Mouse (Mus musculus): ENCODE data around the gene Ttc7b. TPM values are rescaled to one million over a fixed set of nuclear protein-coding genes. Genes with fewer than 3 reads are reported as not detected.

Gene Ttc7b
- total and polyA plus RNA-seq, 3 experiments: 21.1 to 33.9 (median 26.8) TPM

GRCm38 (mm10) chr12:100479270-100479869, 41.3 kb downstream of the Ttc7b start:
- Histone ChIP-seq H3K4me3 (ENCODE audit: low read depth, low read length) (no peak overlapping the region), H3K36me3 (replicated peaks) (peaks cover 13% of the 10 kb centered on the region), H3K27me3 (ENCODE audit: insufficient read depth, low read length) (peaks cover 10% of the 10 kb centered on the region), H3K4me1 (ENCODE audit: insufficient read depth, low read depth, low read length) (peaks cover 2% of the 10 kb centered on the region; the same call in 1 of the 2 replicates), H3K9me3 (replicated peaks) (no peaks in the 10 kb centered on the region)
- ATAC-seq (ENCODE audit: extremely low read depth, insufficient number of reproducible peaks, low FRiP score, poor library complexity, severe bottlenecking) (no peak), DNase-seq (ENCODE audit: low spot score) (no peak)
- TF ChIP-seq POLR2AphosphoS5 (IDR thresholded peaks at IDR 0.05; ENCODE audit: insufficient replicate concordance, low read depth, low read length) (no peak), GATA1 (IDR thresholded peaks at IDR 0.05; ENCODE audit: borderline replicate concordance, low read length) (no peak), TAL1 (conservative IDR thresholded peaks at IDR 0.05; ENCODE audit: low read depth, low read length) (no peak), CTCF (IDR thresholded peaks at IDR 0.05; ENCODE audit: low read depth, low read length) (no peak), GATA2 (IDR thresholded peaks at IDR 0.05; ENCODE audit: borderline replicate concordance, low read depth, low read length) (no peak)

GRCm38 (mm10) chr12:100478615-100479014, 42.0 kb downstream of the Ttc7b start:
- peaks cover 2% of the 10 kb centered on the region; the same call in 1 of the 2 replicates for H3K4me1 ChIP-seq (ENCODE audit: insufficient read depth, low read depth, low read length)
- H3K9me3 ChIP-seq (replicated peaks): no peaks in the 10 kb centered on the region
- H3K27me3 ChIP-seq (ENCODE audit: insufficient read depth, low read length): peaks cover 10% of the 10 kb centered on the region
- ATAC-seq (ENCODE audit: extremely low read depth, insufficient number of reproducible peaks, low FRiP score, poor library complexity, severe bottlenecking) (no peak), DNase-seq (ENCODE audit: low spot score) (no peak)
- peaks cover 13% of the 10 kb centered on the region for H3K36me3 ChIP-seq (replicated peaks)
- H3K4me3 ChIP-seq (ENCODE audit: low read depth, low read length): no peak overlapping the region
- TF ChIP-seq POLR2AphosphoS5 (IDR thresholded peaks at IDR 0.05; ENCODE audit: insufficient replicate concordance, low read depth, low read length) (no peak), GATA1 (IDR thresholded peaks at IDR 0.05; ENCODE audit: borderline replicate concordance, low read length) (no peak), GATA2 (IDR thresholded peaks at IDR 0.05; ENCODE audit: borderline replicate concordance, low read depth, low read length) (no peak), CTCF (IDR thresholded peaks at IDR 0.05; ENCODE audit: low read depth, low read length) (no peak), TAL1 (conservative IDR thresholded peaks at IDR 0.05; ENCODE audit: low read depth, low read length) (no peak)

- Histone ChIP-seq H3K27me3 (ENCODE audit: insufficient read depth, low read length) (peaks cover 10% of the 10 kb centered on the region), H3K9me3 (replicated peaks) (no peaks in the 10 kb centered on the region), H3K36me3 (replicated peaks) (peaks cover 13% of the 10 kb centered on the region), H3K4me1 (ENCODE audit: insufficient read depth, low read depth, low read length) (peaks cover 2% of the 10 kb centered on the region; the same call in 1 of the 2 replicates), H3K4me3 (ENCODE audit: low read depth, low read length) (no peak overlapping the region)
- TF ChIP-seq POLR2AphosphoS5 (IDR thresholded peaks at IDR 0.05; ENCODE audit: insufficient replicate concordance, low read depth, low read length) (no peak), CTCF (IDR thresholded peaks at IDR 0.05; ENCODE audit: low read depth, low read length) (no peak), TAL1 (conservative IDR thresholded peaks at IDR 0.05; ENCODE audit: low read depth, low read length) (no peak), GATA2 (IDR thresholded peaks at IDR 0.05; ENCODE audit: borderline replicate concordance, low read depth, low read length) (no peak), GATA1 (IDR thresholded peaks at IDR 0.05; ENCODE audit: borderline replicate concordance, low read length) (no peak)
- DNase-seq (ENCODE audit: low spot score) (no peak), ATAC-seq (ENCODE audit: extremely low read depth, insufficient number of reproducible peaks, low FRiP score, poor library complexity, severe bottlenecking) (no peak)
Measured at GRCm38 (mm10) chr12:100478151-100478550, 42.5 kb downstream of the Ttc7b start.

GRCm38 (mm10) chr12:100477474-100477873, 43.2 kb downstream of the Ttc7b start:
- DNase-seq (ENCODE audit: low spot score) (no peak), ATAC-seq (ENCODE audit: extremely low read depth, insufficient number of reproducible peaks, low FRiP score, poor library complexity, severe bottlenecking) (no peak)
- no peak for TF ChIP-seq CTCF (IDR thresholded peaks at IDR 0.05; ENCODE audit: low read depth, low read length)
- no peak for TF ChIP-seq TAL1 (conservative IDR thresholded peaks at IDR 0.05; ENCODE audit: low read depth, low read length)
- no peak for TF ChIP-seq GATA2 (IDR thresholded peaks at IDR 0.05; ENCODE audit: borderline replicate concordance, low read depth, low read length)
- TF ChIP-seq GATA1 (IDR thresholded peaks at IDR 0.05; ENCODE audit: borderline replicate concordance, low read length): no peak
- no peak for TF ChIP-seq POLR2AphosphoS5 (IDR thresholded peaks at IDR 0.05; ENCODE audit: insufficient replicate concordance, low read depth, low read length)
- Histone ChIP-seq H3K4me3 (ENCODE audit: low read depth, low read length) (no peak overlapping the region), H3K27me3 (ENCODE audit: insufficient read depth, low read length) (peaks cover 10% of the 10 kb centered on the region), H3K36me3 (replicated peaks) (peaks cover 13% of the 10 kb centered on the region), H3K9me3 (replicated peaks) (no peaks in the 10 kb centered on the region), H3K4me1 (ENCODE audit: insufficient read depth, low read depth, low read length) (peaks cover 2% of the 10 kb centered on the region; the same call in 1 of the 2 replicates)

- no peak overlapping the region for H3K4me3 ChIP-seq (ENCODE audit: low read depth, low read length)
- H3K4me1 ChIP-seq (ENCODE audit: insufficient read depth, low read depth, low read length): no peaks in the 10 kb centered on the region
- H3K27me3 ChIP-seq (ENCODE audit: insufficient read depth, low read length): peaks cover 4% of the 10 kb centered on the region
- ATAC-seq (ENCODE audit: extremely low read depth, insufficient number of reproducible peaks, low FRiP score, poor library complexity, severe bottlenecking) (no peak), DNase-seq (ENCODE audit: low spot score) (no peak)
- TF ChIP-seq POLR2AphosphoS5 (IDR thresholded peaks at IDR 0.05; ENCODE audit: insufficient replicate concordance, low read depth, low read length) (no peak), CTCF (IDR thresholded peaks at IDR 0.05; ENCODE audit: low read depth, low read length) (no peak), GATA2 (IDR thresholded peaks at IDR 0.05; ENCODE audit: borderline replicate concordance, low read depth, low read length) (no peak)
- H3K9me3 ChIP-seq (replicated peaks): no peaks in the 10 kb centered on the region
- H3K36me3 ChIP-seq (replicated peaks): peaks cover 9% of the 10 kb centered on the region
Measured at GRCm38 (mm10) chr12:100476351-100476750, 44.3 kb downstream of the Ttc7b start.

- no peak for ATAC-seq (ENCODE audit: extremely low read depth, insufficient number of reproducible peaks, low FRiP score, poor library complexity, severe bottlenecking)
- peaks cover 3% of the 10 kb centered on the region for H3K36me3 ChIP-seq (replicated peaks)
- TF ChIP-seq TAL1 (conservative IDR thresholded peaks at IDR 0.05; ENCODE audit: low read depth, low read length) (no peak), GATA1 (IDR thresholded peaks at IDR 0.05; ENCODE audit: borderline replicate concordance, low read length) (no peak), CTCF (IDR thresholded peaks at IDR 0.05; ENCODE audit: low read depth, low read length) (no peak), POLR2AphosphoS5 (IDR thresholded peaks at IDR 0.05; ENCODE audit: insufficient replicate concordance, low read depth, low read length) (no peak), GATA2 (IDR thresholded peaks at IDR 0.05; ENCODE audit: borderline replicate concordance, low read depth, low read length) (no peak)
Measured at GRCm38 (mm10) chr12:100475489-100475888, 45.1 kb downstream of the Ttc7b start.

More at GRCm38 (mm10) chr12:100475489-100475888, 45.1 kb downstream of the Ttc7b start:
- no peaks in the 10 kb centered on the region for H3K9me3 ChIP-seq (replicated peaks)
- DNase-seq (ENCODE audit: low spot score): no peak
- peaks cover 2% of the 10 kb centered on the region for H3K27me3 ChIP-seq (ENCODE audit: insufficient read depth, low read length)
- no peaks in the 10 kb centered on the region for H3K4me1 ChIP-seq (ENCODE audit: insufficient read depth, low read depth, low read length)
- no peak overlapping the region for H3K4me3 ChIP-seq (ENCODE audit: low read depth, low read length)
